Mouse (Mus musculus): Measurements from ENCODE around the gene Syngr4.

GRCm38 (mm10) chr7:45853089-45853488, 43.4 kb downstream of the Syngr4 start:
- no peak for TF ChIP-seq FLI1 (IDR thresholded peaks at IDR 0.05; ENCODE audit: low read length)
- no peak for TF ChIP-seq GATA1 (IDR thresholded peaks at IDR 0.05; ENCODE audit: borderline replicate concordance, low read length)
